Mouse (Mus musculus) hindbrain, embryonic 16.5 days (tissue): ENCODE measurements around the gene Sorbs2. TPM values are rescaled to one million over a fixed set of nuclear protein-coding genes. Genes with fewer than 3 reads are reported as not detected.

Source experiments
- ATAC-seq: fragments of 200-750 bp; cut with Nextera tagmentation; 2 replicates; pipeline ENCODE4 v1.8.0; 2017; ENCODE audit warnings: moderate TSS enrichment, moderate library complexity
- H3K27ac ChIP-seq: fragments of 300-500 bp; sonication (generic); 2 replicates; pipeline ENCODE4 v1.5.1; 2014; ENCODE audit warnings: low read depth, mild to moderate bottlenecking, control low read depth, low read length, moderate library complexity
- H3K27me3 ChIP-seq: fragments of 300-500 bp; sonication (generic); replicated peaks from 2 replicates; pipeline ENCODE4 v1.6.1; 2014; ENCODE audit warnings: low read length; ENCODE audit not compliant: control insufficient read depth, insufficient read depth
- H3K36me3 ChIP-seq: fragments of 300-500 bp; sonication (generic); 2 replicates; pipeline ENCODE4 v1.6.1; 2014; ENCODE audit warnings: mild to moderate bottlenecking, low read length, moderate library complexity, mixed read lengths; ENCODE audit not compliant: control insufficient read depth, insufficient read depth
- H3K4me1 ChIP-seq: fragments of 300-500 bp; sonication (generic); 2 replicates; pipeline ENCODE4 v1.6.1; 2014; ENCODE audit warnings: low read depth, low read length; ENCODE audit not compliant: control insufficient read depth, insufficient read depth
- H3K4me2 ChIP-seq: fragments of 300-500 bp; sonication (generic); 2 replicates; pipeline ENCODE4 v1.6.1; 2014; ENCODE audit warnings: mild to moderate bottlenecking, low read length, control low read depth, moderate library complexity
- H3K4me3 ChIP-seq: fragments of 300-500 bp; sonication (generic); 2 replicates; pipeline ENCODE4 v1.5.1; 2014; ENCODE audit warnings: mild to moderate bottlenecking, low read length, control low read depth, moderate library complexity
- H3K9ac ChIP-seq: fragments of 300-500 bp; sonication (generic); 2 replicates; pipeline ENCODE4 v1.6.1; 2014; ENCODE audit warnings: low read depth, mild to moderate bottlenecking, control low read depth, low read length, moderate library complexity
- H3K9me3 ChIP-seq: fragments of 300-500 bp; sonication (generic); 2 replicates; pipeline ENCODE4 v1.6.1; 2014; ENCODE audit warnings: mild to moderate bottlenecking, low read length, moderate library complexity; ENCODE audit not compliant: control insufficient read depth
- WGBS: fragments of 180-500 bp; shearing (Covaris S2); extraction: QIAGEN DNeasy Blood & Tissue Kit; methylation state at CpG from one replicate; pipeline ENCODE4 v1.1.7; 2014; 5-methylcytosine and 5-hydroxymethylcytosine counted together
- polyA plus RNA-seq: library from polyadenylated mRNA; unstranded; fragments of >200 nt; fragmentation: Nextera tagmentation; extraction: Ambion mirVana; gene quantifications from 2 replicates; pipeline ENCODE4 v1.2.1, GENCODE M21; 2015

The Sorbs2 gene
- polyA plus RNA-seq, 1 experiment from 2014 or later, result 40.8 TPM

GRCm38 (mm10) chr8:45627246-45628241 lies 120.0 kb downstream of the Sorbs2 start:
- H3K4me3 ChIP-seq, result peak overlapping the region; percentile 65
- peak overlapping the region; percentile 81 for H3K9ac ChIP-seq
- H3K4me2 ChIP-seq, result peak overlapping the region; percentile 70
- peak overlapping the region; percentile 97 for H3K27ac ChIP-seq
- no peaks in the 10 kb centered on the region for H3K36me3 ChIP-seq
- no peaks in the 10 kb centered on the region for H3K27me3 ChIP-seq
- peak; percentile 97 for ATAC-seq
- H3K9me3 ChIP-seq, result no peaks in the 10 kb centered on the region
- H3K4me1 ChIP-seq, result peaks cover 10% of the 10 kb centered on the region
- WGBS, result under 1% methylated on average over 28 of the region's 28 CpGs

GRCm38 (mm10) chr8:45628421-45629065 lies 121.0 kb downstream of the Sorbs2 start:
- ATAC-seq, result peak; percentile 2; the same call in 1 of the 2 replicates
- Histone ChIP-seq H3K27ac (peak overlapping the region; percentile 97), H3K4me3 (peak overlapping the region; percentile 65), H3K27me3 (no peaks in the 10 kb centered on the region), H3K9me3 (no peaks in the 10 kb centered on the region), H3K36me3 (no peaks in the 10 kb centered on the region), H3K4me1 (peaks cover 10% of the 10 kb centered on the region), H3K4me2 (peak overlapping the region; percentile 70), H3K9ac (peak overlapping the region; percentile 81)
- 11% methylated on average over 9 of the region's 9 CpGs for WGBS

- ATAC-seq, result no peak
- Histone ChIP-seq H3K27ac (no peak overlapping the region; the same call in 1 of the 2 replicates), H3K36me3 (no peaks in the 10 kb centered on the region), H3K27me3 (no peaks in the 10 kb centered on the region), H3K4me3 (peak overlapping the region; percentile 65), H3K4me2 (peak overlapping the region; percentile 70), H3K9me3 (no peaks in the 10 kb centered on the region), H3K9ac (peak overlapping the region; percentile 81), H3K4me1 (peaks cover 10% of the 10 kb centered on the region)
- WGBS, result 45% methylated on average over 8 of the region's 8 CpGs
These were observed 121.5 kb downstream of the Sorbs2 start for GRCm38 (mm10) chr8:45629066-45629430.

GRCm38 (mm10) chr8:45631023-45631422 lies 123.4 kb downstream of the Sorbs2 start:
- peaks cover 10% of the 10 kb centered on the region for H3K4me1 ChIP-seq

GRCm38 (mm10) chr8:45635155-45635554 lies 127.6 kb downstream of the Sorbs2 start:
- Histone ChIP-seq H3K27me3 (no peaks in the 10 kb centered on the region), H3K27ac (no peak overlapping the region), H3K9me3 (no peaks in the 10 kb centered on the region), H3K4me3 (no peak overlapping the region), H3K36me3 (no peaks in the 10 kb centered on the region), H3K4me2 (no peak overlapping the region), H3K9ac (no peak overlapping the region), H3K4me1 (peaks cover 3% of the 10 kb centered on the region; the same call in 1 of the 2 replicates)
- WGBS, result 65% methylated on average over 6 of the region's 6 CpGs
- no peak for ATAC-seq

More at GRCm38 (mm10) chr8:45631023-45631422, 123.4 kb downstream of the Sorbs2 start:
- Histone ChIP-seq H3K27me3 (no peaks in the 10 kb centered on the region), H3K4me2 (no peak overlapping the region), H3K27ac (no peak overlapping the region), H3K36me3 (no peaks in the 10 kb centered on the region), H3K4me3 (no peak overlapping the region), H3K9ac (no peak overlapping the region), H3K9me3 (no peaks in the 10 kb centered on the region)
- no peak for ATAC-seq
- 83% methylated on average over 6 of the region's 8 CpGs for WGBS

GRCm38 (mm10) chr8:45637745-45638144 lies 130.2 kb downstream of the Sorbs2 start:
- Histone ChIP-seq H3K9me3 (no peaks in the 10 kb centered on the region), H3K36me3 (no peaks in the 10 kb centered on the region), H3K4me3 (no peak overlapping the region), H3K4me2 (no peak overlapping the region), H3K9ac (no peak overlapping the region), H3K27ac (no peak overlapping the region), H3K27me3 (no peaks in the 10 kb centered on the region), H3K4me1 (no peaks in the 10 kb centered on the region)
- WGBS, result 94% methylated on average over 1 of the region's 1 CpGs
- no peak for ATAC-seq

- Histone ChIP-seq H3K9ac (no peak overlapping the region), H3K27me3 (no peaks in the 10 kb centered on the region), H3K9me3 (no peaks in the 10 kb centered on the region), H3K36me3 (no peaks in the 10 kb centered on the region), H3K4me3 (no peak overlapping the region), H3K4me1 (no peaks in the 10 kb centered on the region), H3K27ac (no peak overlapping the region), H3K4me2 (no peak overlapping the region)
- no peak for ATAC-seq
These were observed 131.9 kb downstream of the Sorbs2 start for GRCm38 (mm10) chr8:45639444-45639843.

GRCm38 (mm10) chr8:45644651-45645050 lies 137.1 kb downstream of the Sorbs2 start:
- Histone ChIP-seq H3K4me1 (no peaks in the 10 kb centered on the region), H3K36me3 (no peaks in the 10 kb centered on the region), H3K9me3 (no peaks in the 10 kb centered on the region), H3K27ac (no peak overlapping the region), H3K9ac (no peak overlapping the region), H3K4me2 (no peak overlapping the region), H3K4me3 (no peak overlapping the region), H3K27me3 (no peaks in the 10 kb centered on the region)
- 80% methylated on average over 2 of the region's 2 CpGs for WGBS
- no peak for ATAC-seq

GRCm38 (mm10) chr8:45649063-45649462 lies 141.5 kb downstream of the Sorbs2 start:
- H3K27ac ChIP-seq, result no peak overlapping the region
- H3K9ac ChIP-seq, result no peak overlapping the region
- H3K36me3 ChIP-seq, result no peaks in the 10 kb centered on the region
- no peaks in the 10 kb centered on the region for H3K9me3 ChIP-seq
- ATAC-seq, result no peak
- H3K4me3 ChIP-seq, result no peak overlapping the region
- no peaks in the 10 kb centered on the region; the same call in 1 of the 2 replicates for H3K4me1 ChIP-seq
- H3K27me3 ChIP-seq, result no peaks in the 10 kb centered on the region
- H3K4me2 ChIP-seq, result no peak overlapping the region
- 83% methylated on average over 7 of the region's 7 CpGs for WGBS
